Comparison of ENCODE assay signal across 9 mouse cellular contexts in genomic region chr2:25576965-25577891, GRCm38 (mm10). TPM values are rescaled to one million over a fixed set of nuclear protein-coding genes. Genes with fewer than 3 reads are reported as not detected.
DNase-seq lines count a peak whose midpoint lies in the region; ATAC-seq and TF ChIP-seq lines count a peak whose summit lies in the region.
"Had no signal": no experiment of that assay in that cellular context is flagged by ENCODE, and none has a peak within 500 bp of the region (broad histone marks: within the 10 kb centered on the region; RNA-seq: fewer than 3 reads in every experiment).

No protein-coding gene starts in this region.

- ATAC-seq in kidney, embryonic 14.5 days (ENCODE audit: low FRiP score, low TSS enrichment) = no peak
- no peak for ATAC-seq in hindbrain, embryonic 15.5 days (ENCODE audit: low FRiP score, low read depth)
- no peak for ATAC-seq in midbrain, embryonic 15.5 days (replicated peaks)
- no peak for ATAC-seq in granulocyte monocyte progenitor cell, adult 5-6 weeks (replicated peaks; ENCODE audit: poor library complexity, severe bottlenecking)

- peak overlapping the region; percentile 36 for H3K4me2 ChIP-seq in kidney, embryonic 14.5 days (replicated peaks; ENCODE audit: low read depth, low read length)
- peak overlapping the region; percentile 28 for H3K4me2 ChIP-seq in hindbrain, embryonic 15.5 days
- H3K4me2 ChIP-seq in midbrain, embryonic 15.5 days = peak overlapping the region; percentile 31; the same call in 1 of the 2 replicates

- no peak for TF ChIP-seq POLR2A in ES-Bruce4 (IDR thresholded peaks at IDR 0.05; ENCODE audit: insufficient read depth, low read length)

- no peak for DNase-seq in kidney, postnatal 25 days
- peak; percentile 58 for DNase-seq in cerebellum, adult 9-10 months
- DNase-seq in lung, postnatal 14 days = no peak

- peaks cover 56% of the 10 kb centered on the region for H3K27me3 ChIP-seq in kidney, embryonic 14.5 days (ENCODE audit: control insufficient read depth, insufficient read depth, low read length)
- H3K27me3 ChIP-seq in ES-Bruce4 (ENCODE audit: control insufficient read depth, insufficient read depth, low read length, poor library complexity, severe bottlenecking) = peaks cover 5% of the 10 kb centered on the region; the same call in 1 of the 2 replicates
- peaks cover 51% of the 10 kb centered on the region for H3K27me3 ChIP-seq in hindbrain, embryonic 15.5 days
- peaks cover 49% of the 10 kb centered on the region for H3K27me3 ChIP-seq in midbrain, embryonic 15.5 days (replicated peaks)

- H3K4me3 ChIP-seq in kidney, embryonic 14.5 days (ENCODE audit: low read length) = peak overlapping the region; percentile 22
- H3K4me3 ChIP-seq in ES-Bruce4 (ENCODE audit: low read depth, low read length) = peak overlapping the region; percentile 1
- peak overlapping the region; percentile 3; the same call in 1 of the 2 replicates for H3K4me3 ChIP-seq in hindbrain, embryonic 15.5 days
- peak overlapping the region; percentile 17; the same call in 1 of the 2 replicates for H3K4me3 ChIP-seq in midbrain, embryonic 15.5 days

- no peak for TF ChIP-seq EP300 in ES-Bruce4 (IDR thresholded peaks at IDR 0.05; ENCODE audit: insufficient read depth, low read depth, low read length)

- no peak overlapping the region for H3K27ac ChIP-seq in kidney, embryonic 14.5 days (ENCODE audit: low read depth, low read length)
- H3K27ac ChIP-seq in ES-Bruce4 (ENCODE audit: insufficient read depth, low read length) = no peak overlapping the region
- no peak overlapping the region for H3K27ac ChIP-seq in hindbrain, embryonic 15.5 days (replicated peaks)
- H3K27ac ChIP-seq in midbrain, embryonic 15.5 days = no peak overlapping the region
- H3K27ac ChIP-seq: liver, embryonic 14.5 days had no signal

- no peak for TF ChIP-seq CTCF in ES-Bruce4 (IDR thresholded peaks at IDR 0.05; ENCODE audit: low read depth, low read length)

- H3K36me3 ChIP-seq in kidney, embryonic 14.5 days (ENCODE audit: control insufficient read depth, insufficient read depth, low read length) = no peaks in the 10 kb centered on the region; the same call in 1 of the 2 replicates
- no peaks in the 10 kb centered on the region for H3K36me3 ChIP-seq in ES-Bruce4 (ENCODE audit: control insufficient read depth, insufficient read depth, low read length, poor library complexity, severe bottlenecking)
- 0 out of 2 replicates have a peak, but pooled peaks cover 4% of the 10 kb centered on the region for H3K36me3 ChIP-seq in hindbrain, embryonic 15.5 days
- H3K36me3 ChIP-seq in midbrain, embryonic 15.5 days (replicated peaks) = no peaks in the 10 kb centered on the region

- H3K4me1 ChIP-seq in kidney, embryonic 14.5 days (ENCODE audit: control insufficient read depth, insufficient read depth, low read length) = peaks cover 45% of the 10 kb centered on the region
- H3K4me1 ChIP-seq in ES-Bruce4 (ENCODE audit: control insufficient read depth, insufficient read depth, low read length) = peaks cover 2% of the 10 kb centered on the region
- peaks cover 76% of the 10 kb centered on the region for H3K4me1 ChIP-seq in hindbrain, embryonic 15.5 days (replicated peaks)
- peaks cover 74% of the 10 kb centered on the region for H3K4me1 ChIP-seq in midbrain, embryonic 15.5 days

- peaks cover 2% of the 10 kb centered on the region; the same call in 1 of the 2 replicates for H3K9me3 ChIP-seq in kidney, embryonic 14.5 days (ENCODE audit: control insufficient read depth, low read length)
- no peaks in the 10 kb centered on the region for H3K9me3 ChIP-seq in ES-Bruce4 (replicated peaks; ENCODE audit: control insufficient read depth, insufficient read depth, low read length, poor library complexity, severe bottlenecking)
- H3K9me3 ChIP-seq in hindbrain, embryonic 15.5 days = no peaks in the 10 kb centered on the region
- no peaks in the 10 kb centered on the region for H3K9me3 ChIP-seq in midbrain, embryonic 15.5 days

- 0 out of 2 replicates have a peak overlapping the region, but pooled peaks have one; percentile 23 for H3K9ac ChIP-seq in kidney, embryonic 14.5 days (ENCODE audit: low read depth, low read length)
- H3K9ac ChIP-seq in ES-Bruce4 (ENCODE audit: low read depth, poor library complexity, severe bottlenecking) = no peak overlapping the region
- H3K9ac ChIP-seq in hindbrain, embryonic 15.5 days = no peak overlapping the region
- no peak overlapping the region for H3K9ac ChIP-seq in midbrain, embryonic 15.5 days
- H3K9ac ChIP-seq: liver, embryonic 14.5 days had no signal

- 15% methylated on average over 92 of the region's 92 CpGs for WGBS in kidney, embryonic 14.5 days
- WGBS in hindbrain, embryonic 15.5 days = 19% methylated on average over 92 of the region's 92 CpGs
- WGBS in midbrain, embryonic 15.5 days = 18% methylated on average over 92 of the region's 92 CpGs

RNA-seq across cellular contexts. Expression of gene Phpt1, which starts 2.2 kb away (rescaled TPM):
- polyA plus RNA-seq in kidney, embryonic 14.5 days (2014; fragmentation: Nextera tagmentation; extraction: Ambion mirVana) = 229 and 294 TPM in 2 replicates
- polyA plus RNA-seq in ES-Bruce4 (2011; ENCODE audit: insufficient read depth, insufficient read length, low read depth, missing spikeins) = 37.0 and 47.9 TPM in 2 replicates
- 159 and 169 TPM in 2 replicates for polyA plus RNA-seq in hindbrain, embryonic 15.5 days (2015; fragmentation: Nextera tagmentation; extraction: Ambion mirVana)
- polyA plus RNA-seq in midbrain, embryonic 15.5 days (2015; fragmentation: Nextera tagmentation; extraction: Ambion mirVana) = 155 and 162 TPM in 2 replicates
- 62.5 and 89.4 TPM in 2 replicates for total RNA-seq in granulocyte monocyte progenitor cell, adult 5-6 weeks (2014; fragmentation: Nextera tagmentation)
- 5.9 and 46.2 TPM in 2 replicates for total RNA-seq in granulocyte monocyte progenitor cell, adult 5-6 weeks (2017)

RNA-seq across cellular contexts. Expression of gene Mamdc4, which starts 2.6 kb away (rescaled TPM):
- polyA plus RNA-seq in kidney, embryonic 14.5 days (2014; fragmentation: Nextera tagmentation; extraction: Ambion mirVana) = 3.3 and 7.5 TPM in 2 replicates
- 0.65 and 3.7 TPM in 2 replicates for polyA plus RNA-seq in ES-Bruce4 (2011; ENCODE audit: insufficient read depth, insufficient read length, low read depth, missing spikeins)
- 1.6 and 2.1 TPM in 2 replicates for polyA plus RNA-seq in hindbrain, embryonic 15.5 days (2015; fragmentation: Nextera tagmentation; extraction: Ambion mirVana)
- polyA plus RNA-seq in midbrain, embryonic 15.5 days (2015; fragmentation: Nextera tagmentation; extraction: Ambion mirVana) = 4.7 and 4.8 TPM in 2 replicates
- 1.5 and 3.4 TPM in 2 replicates for total RNA-seq in granulocyte monocyte progenitor cell, adult 5-6 weeks (2014; fragmentation: Nextera tagmentation)
- 1.2 and 66.7 TPM in 2 replicates for total RNA-seq in granulocyte monocyte progenitor cell, adult 5-6 weeks (2017)

RNA-seq across cellular contexts. Expression of gene Ajm1, which starts 4.3 kb away (rescaled TPM):
- polyA plus RNA-seq in kidney, embryonic 14.5 days (2014; fragmentation: Nextera tagmentation; extraction: Ambion mirVana) = 0.07 and 0.18 TPM in 2 replicates
- 0.55 and 0.70 TPM in 2 replicates for polyA plus RNA-seq in ES-Bruce4 (2011; ENCODE audit: insufficient read depth, insufficient read length, low read depth, missing spikeins)
- 14.5 and 16.5 TPM in 2 replicates for polyA plus RNA-seq in hindbrain, embryonic 15.5 days (2015; fragmentation: Nextera tagmentation; extraction: Ambion mirVana)
- 13.8 and 14.1 TPM in 2 replicates for polyA plus RNA-seq in midbrain, embryonic 15.5 days (2015; fragmentation: Nextera tagmentation; extraction: Ambion mirVana)
- not detected in 2 replicates for total RNA-seq in granulocyte monocyte progenitor cell, adult 5-6 weeks (2014; fragmentation: Nextera tagmentation)
- total RNA-seq in granulocyte monocyte progenitor cell, adult 5-6 weeks (2017) = 0.39 TPM in 1 of 2 replicates, not detected in the other

RNA-seq across cellular contexts. Expression of gene Edf1, which starts 19.6 kb away (rescaled TPM):
- 314 and 436 TPM in 2 replicates for polyA plus RNA-seq in kidney, embryonic 14.5 days (2014; fragmentation: Nextera tagmentation; extraction: Ambion mirVana)
- 107 and 122 TPM in 2 replicates for polyA plus RNA-seq in ES-Bruce4 (2011; ENCODE audit: insufficient read depth, insufficient read length, low read depth, missing spikeins)
- polyA plus RNA-seq in hindbrain, embryonic 15.5 days (2015; fragmentation: Nextera tagmentation; extraction: Ambion mirVana) = 375 and 378 TPM in 2 replicates
- polyA plus RNA-seq in midbrain, embryonic 15.5 days (2015; fragmentation: Nextera tagmentation; extraction: Ambion mirVana) = 352 and 378 TPM in 2 replicates
- total RNA-seq in granulocyte monocyte progenitor cell, adult 5-6 weeks (2014; fragmentation: Nextera tagmentation) = 134 and 171 TPM in 2 replicates
- total RNA-seq in granulocyte monocyte progenitor cell, adult 5-6 weeks (2017) = 96.1 and 107 TPM in 2 replicates

RNA-seq across cellular contexts. Expression of gene Traf2, which starts 30.5 kb away (rescaled TPM):
- 30.2 and 34.0 TPM in 2 replicates for polyA plus RNA-seq in kidney, embryonic 14.5 days (2014; fragmentation: Nextera tagmentation; extraction: Ambion mirVana)
- polyA plus RNA-seq in ES-Bruce4 (2011; ENCODE audit: insufficient read depth, insufficient read length, low read depth, missing spikeins) = 9.4 and 9.8 TPM in 2 replicates
- polyA plus RNA-seq in hindbrain, embryonic 15.5 days (2015; fragmentation: Nextera tagmentation; extraction: Ambion mirVana) = 16.5 and 19.4 TPM in 2 replicates
- polyA plus RNA-seq in midbrain, embryonic 15.5 days (2015; fragmentation: Nextera tagmentation; extraction: Ambion mirVana) = 18.9 and 21.2 TPM in 2 replicates
- 17.3 and 18.2 TPM in 2 replicates for total RNA-seq in granulocyte monocyte progenitor cell, adult 5-6 weeks (2014; fragmentation: Nextera tagmentation)
- total RNA-seq in granulocyte monocyte progenitor cell, adult 5-6 weeks (2017) = 13.9 and 15.9 TPM in 2 replicates
